Comparison of ENCODE assay signal across 8 mouse cellular contexts in genomic region chr7:45182199-45182601, GRCm38 (mm10). TPM values are rescaled to one million over a fixed set of nuclear protein-coding genes. Genes with fewer than 3 reads are reported as not detected.
DNase-seq lines count a peak whose midpoint lies in the region; ATAC-seq and TF ChIP-seq lines count a peak whose summit lies in the region.

No protein-coding gene starts in this region.

- under 1% methylated on average over 34 of the region's 34 CpGs for WGBS in forebrain, postnatal 0 days
- under 1% methylated on average over 34 of the region's 34 CpGs for WGBS in lung, embryonic 15.5 days

- DNase-seq in MN1 (ENCODE audit: low spot score) = peak; percentile 94
- DNase-seq in cerebellum, adult 8-10 months = peak; percentile 85
- DNase-seq in forebrain, postnatal 0 days = peak; percentile 87
- DNase-seq in heart, postnatal 4 days = peak; percentile 89
- peak; percentile 81 to 82 for DNase-seq in layer of hippocampus, adult 8-10 months (ENCODE audit: low spot score in 2 of 2)
- DNase-seq in ovary, adult 18-20 months (ENCODE audit: low spot score) = peak; percentile 82
- peak; percentile 93 for DNase-seq in thymus, postnatal 0 days (ENCODE audit: low spot score)

- peak overlapping the region; percentile 57 for H3K4me2 ChIP-seq in forebrain, postnatal 0 days (ENCODE audit: low read depth)
- peak overlapping the region; percentile 59 for H3K4me2 ChIP-seq in lung, embryonic 15.5 days

- H3K27me3 ChIP-seq in forebrain, postnatal 0 days (ENCODE audit: insufficient read depth, low read length) = peaks cover 76% of the 10 kb centered on the region
- H3K27me3 ChIP-seq in lung, embryonic 15.5 days = peaks cover 99% of the 10 kb centered on the region

- no peak overlapping the region for H3K27ac ChIP-seq in forebrain, postnatal 0 days (ENCODE audit: low read depth, low read length)
- H3K27ac ChIP-seq in lung, embryonic 15.5 days = no peak overlapping the region

- TF ChIP-seq CTCF in forebrain, postnatal 0 days (IDR thresholded peaks at IDR 0.05; ENCODE audit: low read depth) = no peak

- no peaks in the 10 kb centered on the region for H3K36me3 ChIP-seq in forebrain, postnatal 0 days (ENCODE audit: insufficient read depth)
- no peaks in the 10 kb centered on the region for H3K36me3 ChIP-seq in lung, embryonic 15.5 days

- peak; percentile 98 for ATAC-seq in forebrain, postnatal 0 days
- peak; percentile 87 for ATAC-seq in lung, embryonic 15.5 days (ENCODE audit: borderline replicate concordance, extremely low read depth, low FRiP score, low TSS enrichment)

- H3K9ac ChIP-seq in forebrain, postnatal 0 days = no peak overlapping the region
- 0 out of 2 replicates have a peak overlapping the region, but pooled peaks have one; percentile 8 for H3K9ac ChIP-seq in lung, embryonic 15.5 days

- H3K4me3 ChIP-seq in forebrain, postnatal 0 days (ENCODE audit: low read depth, low read length) = peak overlapping the region; percentile 37
- peak overlapping the region; percentile 31 for H3K4me3 ChIP-seq in lung, embryonic 15.5 days

- no peaks in the 10 kb centered on the region for H3K4me1 ChIP-seq in forebrain, postnatal 0 days (ENCODE audit: insufficient read depth)
- H3K4me1 ChIP-seq in lung, embryonic 15.5 days = peaks cover 9% of the 10 kb centered on the region

- H3K9me3 ChIP-seq in forebrain, postnatal 0 days (ENCODE audit: low read length) = no peaks in the 10 kb centered on the region
- H3K9me3 ChIP-seq in lung, embryonic 15.5 days = no peaks in the 10 kb centered on the region

RNA-seq across cellular contexts. Expression of gene Pth2, which starts 1.4 kb away (rescaled TPM):
- total RNA-seq in forebrain, postnatal 0 days (2014; rRNA removed) = not detected in 2 replicates
- 0.34 and 0.48 TPM in 2 replicates for polyA plus RNA-seq in forebrain, postnatal 0 days (2015; fragmentation: Nextera tagmentation; extraction: Ambion mirVana)
- total RNA-seq in heart, postnatal 4 days (2021) = not detected
- not detected for total RNA-seq in layer of hippocampus, adult 8-10 months (2022)
- polyA plus RNA-seq in lung, embryonic 15.5 days (2015; fragmentation: Nextera tagmentation; extraction: Ambion mirVana) = not detected in 2 replicates
- not detected in 2 replicates for polyA plus RNA-seq in thymus, postnatal 0 days (2015; fragmentation: Nextera tagmentation; extraction: Ambion mirVana)

RNA-seq across cellular contexts. Expression of gene Gfy, which starts 2.8 kb away (rescaled TPM):
- total RNA-seq in forebrain, postnatal 0 days (2014; rRNA removed) = not detected in 2 replicates
- 0.21 TPM in 1 of 2 replicates, not detected in the other for polyA plus RNA-seq in forebrain, postnatal 0 days (2015; fragmentation: Nextera tagmentation; extraction: Ambion mirVana)
- total RNA-seq in heart, postnatal 4 days (2021) = not detected
- total RNA-seq in layer of hippocampus, adult 8-10 months (2022) = under 1 TPM in 2 of 4 experiments, not detected in 2; 0.20 to 0.51 TPM
- polyA plus RNA-seq in lung, embryonic 15.5 days (2015; fragmentation: Nextera tagmentation; extraction: Ambion mirVana) = not detected in 2 replicates
- not detected in 2 replicates for polyA plus RNA-seq in thymus, postnatal 0 days (2015; fragmentation: Nextera tagmentation; extraction: Ambion mirVana)

RNA-seq across cellular contexts. Expression of gene Slc17a7, which starts 18.5 kb away (rescaled TPM):
- 71.4 and 87.5 TPM in 2 replicates for total RNA-seq in forebrain, postnatal 0 days (2014; rRNA removed)
- 47.6 and 50.3 TPM in 2 replicates for polyA plus RNA-seq in forebrain, postnatal 0 days (2015; fragmentation: Nextera tagmentation; extraction: Ambion mirVana)
- total RNA-seq in heart, postnatal 4 days (2021) = 10 to 100 TPM in 1 of 2 experiments, 1 to 10 TPM in 1; 9.1 to 12.4 TPM
- 1,000 to 10,000 TPM; 1,166 to 1,245 (median 1,206) TPM for total RNA-seq in layer of hippocampus, adult 8-10 months (2022)
- polyA plus RNA-seq in lung, embryonic 15.5 days (2015; fragmentation: Nextera tagmentation; extraction: Ambion mirVana) = 0.33 and 0.55 TPM in 2 replicates
- 0.06 TPM in 1 of 2 replicates, not detected in the other for polyA plus RNA-seq in thymus, postnatal 0 days (2015; fragmentation: Nextera tagmentation; extraction: Ambion mirVana)

RNA-seq across cellular contexts. Expression of gene Ccdc155, which starts 22.5 kb away (rescaled TPM):
- 0.14 and 0.46 TPM in 2 replicates for total RNA-seq in forebrain, postnatal 0 days (2014; rRNA removed)
- 0.35 and 0.97 TPM in 2 replicates for polyA plus RNA-seq in forebrain, postnatal 0 days (2015; fragmentation: Nextera tagmentation; extraction: Ambion mirVana)
- under 1 TPM in 1 of 2 experiments, not detected in 1; 0.25 TPM for total RNA-seq in heart, postnatal 4 days (2021)
- 1 to 10 TPM; 2.5 to 4.8 (median 3.6) TPM for total RNA-seq in layer of hippocampus, adult 8-10 months (2022)
- polyA plus RNA-seq in lung, embryonic 15.5 days (2015; fragmentation: Nextera tagmentation; extraction: Ambion mirVana) = 0.75 and 1.1 TPM in 2 replicates
- 0.20 and 0.37 TPM in 2 replicates for polyA plus RNA-seq in thymus, postnatal 0 days (2015; fragmentation: Nextera tagmentation; extraction: Ambion mirVana)

RNA-seq across cellular contexts. Expression of gene Aldh16a1, which starts 27.8 kb away (rescaled TPM):
- 10.2 and 14.2 TPM in 2 replicates for total RNA-seq in forebrain, postnatal 0 days (2014; rRNA removed)
- polyA plus RNA-seq in forebrain, postnatal 0 days (2015; fragmentation: Nextera tagmentation; extraction: Ambion mirVana) = 13.3 TPM in 2 replicates
- total RNA-seq in heart, postnatal 4 days (2021) = 10 to 100 TPM; 44.8 to 53.8 TPM
- 10 to 100 TPM; 16.9 to 18.6 (median 17.6) TPM for total RNA-seq in layer of hippocampus, adult 8-10 months (2022)
- polyA plus RNA-seq in lung, embryonic 15.5 days (2015; fragmentation: Nextera tagmentation; extraction: Ambion mirVana) = 54.8 and 56.8 TPM in 2 replicates
- polyA plus RNA-seq in thymus, postnatal 0 days (2015; fragmentation: Nextera tagmentation; extraction: Ambion mirVana) = 41.6 and 43.3 TPM in 2 replicates

Comparison
In these comparisons a context has a peak if more than half of its experiments do, and no peak if none do; other contexts are left out.
1. RNA of gene Slc17a7, which starts 18.5 kb away (total RNA-seq): 1,166 to 1,245 TPM in layer of hippocampus, adult 8-10 months; 71.4 to 87.5 TPM in forebrain, postnatal 0 days and 9.1 to 12.4 TPM in heart, postnatal 4 days; every median in the first group is over 10 times any median in the second.
2. Peak in every context shown above with its lines, with median percentiles within 50 percentile points of each other: DNase-seq.